In genomic region chr11:22369841-22370240, GRCm38 (mm10) we compare ENCODE assay signal across 31 mouse cellular contexts. TPM values are rescaled to one million over a fixed set of nuclear protein-coding genes. Genes with fewer than 3 reads are reported as not detected.
DNase-seq lines count a peak whose midpoint lies in the region; TF ChIP-seq lines count a peak whose summit lies in the region.
"Had no signal": no experiment of that assay in that cellular context is flagged by ENCODE, and none has a peak within 500 bp of the region (broad histone marks: within the 10 kb centered on the region; RNA-seq: fewer than 3 reads in every experiment).

No protein-coding gene starts in this region.

- no peaks in the 10 kb centered on the region for H3K9me3 ChIP-seq in forebrain, embryonic 10.5 days
- H3K9me3 ChIP-seq: embryonic facial prominence, embryonic 12.5 days; hindbrain, embryonic 12.5 days; intestine, embryonic 15.5 days; liver, embryonic 15.5 days; neural tube, embryonic 15.5 days had no signal

- no peaks in the 10 kb centered on the region for H3K27me3 ChIP-seq in heart, adult 2 months (ENCODE audit: control insufficient read depth, insufficient read depth, low read length)
- H3K27me3 ChIP-seq in forebrain, embryonic 10.5 days (ENCODE audit: poor library complexity, severe bottlenecking) = no peaks in the 10 kb centered on the region
- H3K27me3 ChIP-seq: CH12.LX; embryonic facial prominence, embryonic 12.5 days; hindbrain, embryonic 12.5 days; intestine, embryonic 15.5 days; liver, embryonic 15.5 days; neural tube, embryonic 15.5 days; Patski had no signal

- no peak for TF ChIP-seq CTCF in heart, adult 2 months (IDR thresholded peaks at IDR 0.05)

- DNase-seq in heart, adult 18-20 months = peak; percentile 6 to 16
- DNase-seq in heart, adult 2 months = no peak
- DNase-seq in Muller cell, postnatal 12 days (ENCODE audit: inconsistent ontology term) = peak; percentile 49
- DNase-seq in adipocyte (ENCODE audit: low spot score) = peak; percentile 60
- peak; percentile 79 for DNase-seq in fibroblast of lung, adult 2 months (ENCODE audit: low read depth)
- no peak for DNase-seq in forebrain, embryonic 10.5 days (ENCODE audit: extremely low spot score, low spot score)
- DNase-seq in urinary bladder, postnatal 10 days (ENCODE audit: low spot score) = no peak
- DNase-seq: adrenal gland, postnatal 25 days; cerebellum, adult 9-10 months; cerebellum, postnatal 36 days; gastrocnemius, postnatal 14 days; heart, postnatal 36 days; kidney, adult 8-10 months; kidney, postnatal 4 days; lung, embryonic 14.5 days; lung, postnatal 14 days; midbrain, embryonic 14.5 days; retina, postnatal 1 day; right cerebral cortex, postnatal 25 days; spleen, adult 18-20 months; thymus, postnatal 14 days had no signal

- no peak for TF ChIP-seq EP300 in heart, adult 2 months (IDR thresholded peaks at IDR 0.05; ENCODE audit: insufficient read depth, low read depth, low read length)

- no peaks in the 10 kb centered on the region; the same call in 1 of the 2 replicates for H3K4me1 ChIP-seq in heart, adult 2 months (ENCODE audit: control insufficient read depth, insufficient read depth, low read length)
- no peaks in the 10 kb centered on the region; the same call in 1 of the 2 replicates for H3K4me1 ChIP-seq in forebrain, embryonic 10.5 days
- H3K4me1 ChIP-seq: embryonic facial prominence, embryonic 12.5 days; hindbrain, embryonic 12.5 days; intestine, embryonic 15.5 days; liver, embryonic 15.5 days; neural tube, embryonic 15.5 days had no signal

- H3K36me3 ChIP-seq in heart, adult 2 months (ENCODE audit: control insufficient read depth, insufficient read depth, low read length) = no peaks in the 10 kb centered on the region
- no peaks in the 10 kb centered on the region for H3K36me3 ChIP-seq in forebrain, embryonic 10.5 days (replicated peaks)
- H3K36me3 ChIP-seq: embryonic facial prominence, embryonic 12.5 days; hindbrain, embryonic 12.5 days; intestine, embryonic 15.5 days; liver, embryonic 15.5 days; neural tube, embryonic 15.5 days had no signal

- H3K79me2 ChIP-seq in heart, adult 2 months (replicated peaks; ENCODE audit: control insufficient read depth, insufficient read depth, low read length) = no peaks in the 10 kb centered on the region

- H3K9ac ChIP-seq in heart, adult 2 months (ENCODE audit: low read depth, low read length) = no peak overlapping the region
- H3K9ac ChIP-seq: embryonic facial prominence, embryonic 12.5 days; hindbrain, embryonic 12.5 days; intestine, embryonic 15.5 days; liver, embryonic 15.5 days; lung, embryonic 14.5 days; neural tube, embryonic 15.5 days had no signal

- H3K4me3 ChIP-seq in heart, adult 2 months = no peak overlapping the region
- H3K4me3 ChIP-seq in forebrain, embryonic 10.5 days = no peak overlapping the region
- H3K4me3 ChIP-seq: embryonic facial prominence, embryonic 12.5 days; erythroblast, embryonic 14.5 days; hindbrain, embryonic 12.5 days; intestine, embryonic 15.5 days; liver, embryonic 15.5 days; neural tube, embryonic 15.5 days had no signal

- 39% methylated on average over 2 of the region's 2 CpGs for WGBS in heart, adult 2 months
- 80% methylated on average over 2 of the region's 2 CpGs for whole genome bisulfite sequencing in forebrain, embryonic 10.5 days

- no peak for TF ChIP-seq POLR2A in heart, adult 2 months (IDR thresholded peaks at IDR 0.05; ENCODE audit: insufficient read depth, low read depth, low read length)

- no peak overlapping the region for H3K27ac ChIP-seq in heart, adult 2 months
- no peak overlapping the region for H3K27ac ChIP-seq in forebrain, embryonic 10.5 days
- H3K27ac ChIP-seq: embryonic facial prominence, embryonic 12.5 days; hindbrain, embryonic 12.5 days; hindbrain, postnatal 0 days; intestine, embryonic 15.5 days; kidney, postnatal 0 days; liver, embryonic 15.5 days; neural tube, embryonic 15.5 days had no signal

- intact Hi-C loops in heart, adult 2 months (cut with DNase I) = no loop called here

RNA-seq across cellular contexts. Expression of gene Ehbp1, which starts 27.7 kb away (rescaled TPM):
- 100 to 1,000 TPM; 108 to 116 TPM for total RNA-seq in heart, adult 18-20 months (2021)
- 100 to 1,000 TPM; 111 to 133 TPM for total RNA-seq in heart, adult 2 months (2021)
- polyA plus RNA-seq in heart, adult 2 months (2012; rRNA removed) = 21.3 and 49.2 TPM in 2 replicates
- polyA plus RNA-seq in forebrain, embryonic 10.5 days (2016; fragmentation: Nextera tagmentation; extraction: Ambion mirVana) = 9.9 and 12.6 TPM in 2 replicates

Comparison
In these comparisons a context has a peak if more than half of its experiments do, and no peak if none do; other contexts are left out.
1. DNase-seq: peak in heart, adult 18-20 months (2 of 2), Muller cell, postnatal 12 days (single experiment), adipocyte (single experiment) and fibroblast of lung, adult 2 months (single experiment); none in heart, adult 2 months (0 of 2), forebrain, embryonic 10.5 days (single experiment) and urinary bladder, postnatal 10 days (single experiment).